Comparison of ENCODE assay signal across 24 mouse cellular contexts in the genomic region with DNA sequence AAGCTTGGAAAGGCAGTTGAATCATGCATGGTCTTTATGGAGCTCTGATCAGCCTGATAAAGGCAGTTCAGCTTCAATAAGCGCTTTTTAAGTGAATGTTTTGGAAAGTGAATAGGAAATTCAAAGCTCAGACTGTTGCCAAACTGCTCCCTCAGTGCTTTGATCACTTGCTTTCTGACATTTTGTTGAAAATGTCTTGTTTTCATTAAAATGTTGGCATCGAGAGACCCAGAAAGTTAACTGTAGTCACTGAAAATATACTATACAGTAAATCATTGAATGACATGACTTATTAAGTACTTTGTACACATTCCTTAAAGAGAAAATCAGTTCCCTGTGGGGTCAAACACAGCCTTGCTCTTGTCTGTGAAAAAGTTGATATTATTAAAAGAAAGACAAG.
DNase-seq lines count a peak whose midpoint lies in the region; ATAC-seq and TF ChIP-seq lines count a peak whose summit lies in the region.
"Had no signal": no experiment of that assay in that cellular context is flagged by ENCODE, and none has a peak within 500 bp of the region (broad histone marks: within the 10 kb centered on the region; RNA-seq: fewer than 3 reads in every experiment).

No protein-coding gene starts in this region.

- H3K4me2 ChIP-seq in embryonic facial prominence, embryonic 14.5 days (ENCODE audit: low read depth, low read length): no peak overlapping the region
- H3K4me2 ChIP-seq in lung, embryonic 14.5 days: no peak overlapping the region
- no peak overlapping the region for H3K4me2 ChIP-seq in midbrain, embryonic 16.5 days (ENCODE audit: low read length)
- no peak overlapping the region for H3K4me2 ChIP-seq in midbrain, embryonic 11.5 days
- H3K4me2 ChIP-seq in midbrain, postnatal 0 days (ENCODE audit: low read depth, low read length, poor library complexity, severe bottlenecking): no peak overlapping the region
- H3K4me2 ChIP-seq: forebrain, embryonic 13.5 days; heart, embryonic 11.5 days; hindbrain, embryonic 12.5 days; liver, embryonic 11.5 days had no signal

- H3K9ac ChIP-seq in embryonic facial prominence, embryonic 14.5 days (ENCODE audit: low read depth, low read length): no peak overlapping the region
- no peak overlapping the region for H3K9ac ChIP-seq in lung, embryonic 14.5 days
- no peak overlapping the region for H3K9ac ChIP-seq in midbrain, embryonic 16.5 days (ENCODE audit: low read depth, low read length)
- H3K9ac ChIP-seq in midbrain, embryonic 11.5 days (ENCODE audit: low read length): no peak overlapping the region
- H3K9ac ChIP-seq in midbrain, postnatal 0 days (replicated peaks; ENCODE audit: low read length, poor library complexity, severe bottlenecking): no peak overlapping the region
- H3K9ac ChIP-seq: forebrain, embryonic 13.5 days; hindbrain, embryonic 12.5 days had no signal

- no peaks in the 10 kb centered on the region for H3K4me1 ChIP-seq in embryonic facial prominence, embryonic 14.5 days (ENCODE audit: control insufficient read depth, insufficient read depth, low read length)
- no peaks in the 10 kb centered on the region for H3K4me1 ChIP-seq in embryonic facial prominence, embryonic 10.5 days
- H3K4me1 ChIP-seq in lung, embryonic 14.5 days (ENCODE audit: insufficient read depth): no peaks in the 10 kb centered on the region
- no peaks in the 10 kb centered on the region for H3K4me1 ChIP-seq in midbrain, embryonic 16.5 days (ENCODE audit: control insufficient read depth, insufficient read depth, low read length)
- H3K4me1 ChIP-seq in midbrain, embryonic 11.5 days (ENCODE audit: control insufficient read depth, insufficient read depth, low read length): no peaks in the 10 kb centered on the region
- no peaks in the 10 kb centered on the region for H3K4me1 ChIP-seq in midbrain, postnatal 0 days (ENCODE audit: insufficient read depth, low read length)
- H3K4me1 ChIP-seq: hindbrain, embryonic 12.5 days had no signal

- H3K4me3 ChIP-seq in embryonic facial prominence, embryonic 14.5 days (ENCODE audit: low read depth, low read length): no peak overlapping the region
- no peak overlapping the region for H3K4me3 ChIP-seq in embryonic facial prominence, embryonic 10.5 days
- H3K4me3 ChIP-seq in lung, embryonic 14.5 days (ENCODE audit: low read depth, low read length): no peak overlapping the region
- H3K4me3 ChIP-seq in midbrain, embryonic 16.5 days (ENCODE audit: low read depth, low read length): no peak overlapping the region
- no peak overlapping the region for H3K4me3 ChIP-seq in midbrain, embryonic 11.5 days (ENCODE audit: low read depth, low read length)
- no peak overlapping the region for H3K4me3 ChIP-seq in midbrain, postnatal 0 days (ENCODE audit: low read depth, low read length)
- H3K4me3 ChIP-seq: forebrain, embryonic 13.5 days; hindbrain, embryonic 12.5 days had no signal

- 23% methylated on average over 2 of the region's 2 CpGs for WGBS in embryonic facial prominence, embryonic 14.5 days
- 64% methylated on average over 2 of the region's 2 CpGs for WGBS in embryonic facial prominence, embryonic 10.5 days
- WGBS in lung, embryonic 14.5 days: 16% methylated on average over 2 of the region's 2 CpGs
- 48% methylated on average over 2 of the region's 2 CpGs for WGBS in midbrain, embryonic 16.5 days
- WGBS in midbrain, embryonic 11.5 days: 70% methylated on average over 2 of the region's 2 CpGs
- WGBS in midbrain, postnatal 0 days: 44% methylated on average over 2 of the region's 2 CpGs

- ATAC-seq in embryonic facial prominence, embryonic 14.5 days (ENCODE audit: low read depth): peak; percentile 26; the same call in 1 of the 2 replicates
- ATAC-seq in lung, embryonic 14.5 days (ENCODE audit: insufficient read depth): peak; percentile 90
- ATAC-seq in midbrain, embryonic 16.5 days: peak; percentile 60; the same call in 1 of the 2 replicates
- ATAC-seq in midbrain, embryonic 11.5 days (ENCODE audit: low FRiP score): no peak
- ATAC-seq in midbrain, postnatal 0 days (ENCODE audit: low FRiP score): no peak
- ATAC-seq: forebrain, embryonic 13.5 days; hindbrain, postnatal 0 days; intestine, embryonic 16.5 days had no signal

- DNase-seq in embryonic facial prominence, embryonic 14.5 days (ENCODE audit: low spot score): peak; percentile 77
- no peak for DNase-seq in embryonic facial prominence, embryonic 10.5 days (ENCODE audit: low spot score)
- peak; percentile 70 for DNase-seq in lung, embryonic 14.5 days
- no peak for DNase-seq in lung, postnatal 14 days
- DNase-seq in midbrain, embryonic 11.5 days (ENCODE audit: low spot score, missing footprints): no peak
- peak; percentile 15 for DNase-seq in midbrain, postnatal 0 days (ENCODE audit: low spot score)
- no peak for DNase-seq in spleen, postnatal 36 days (ENCODE audit: low spot score in 2 of 2)
- DNase-seq: adrenal gland, postnatal 10 days; cerebellum, adult 11-12 months; cerebellum, adult 9-11 months; gastrocnemius, postnatal 36 days; heart, adult 18-20 months; heart, postnatal 36 days; layer of hippocampus, postnatal 36 days; right cerebral cortex, postnatal 25 days; thymus, postnatal 14 days had no signal

- no peak for TF ChIP-seq CTCF in lung, embryonic 14.5 days (IDR thresholded peaks at IDR 0.05; ENCODE audit: low read depth)
- no peak for TF ChIP-seq CTCF in midbrain, postnatal 0 days (IDR thresholded peaks at IDR 0.05)

- no peak overlapping the region for H3K27ac ChIP-seq in embryonic facial prominence, embryonic 14.5 days (replicated peaks; ENCODE audit: low read depth, low read length)
- no peak overlapping the region for H3K27ac ChIP-seq in embryonic facial prominence, embryonic 10.5 days (replicated peaks)
- H3K27ac ChIP-seq in lung, embryonic 14.5 days (ENCODE audit: low read depth): no peak overlapping the region
- H3K27ac ChIP-seq in midbrain, embryonic 16.5 days (ENCODE audit: low read length): no peak overlapping the region
- no peak overlapping the region for H3K27ac ChIP-seq in midbrain, embryonic 11.5 days (ENCODE audit: low read depth, low read length)
- H3K27ac ChIP-seq in midbrain, postnatal 0 days (ENCODE audit: low read depth, low read length): no peak overlapping the region
- H3K27ac ChIP-seq: forebrain, embryonic 13.5 days; hindbrain, embryonic 12.5 days; hindbrain, postnatal 0 days had no signal

- H3K27me3 ChIP-seq in embryonic facial prominence, embryonic 14.5 days (replicated peaks; ENCODE audit: control insufficient read depth, insufficient read depth, low read length): no peaks in the 10 kb centered on the region
- no peaks in the 10 kb centered on the region for H3K27me3 ChIP-seq in embryonic facial prominence, embryonic 10.5 days (replicated peaks; ENCODE audit: low read depth, poor library complexity, severe bottlenecking)
- H3K27me3 ChIP-seq in lung, embryonic 14.5 days (ENCODE audit: insufficient read depth, low read length): no peaks in the 10 kb centered on the region
- no peaks in the 10 kb centered on the region for H3K27me3 ChIP-seq in midbrain, embryonic 16.5 days (ENCODE audit: control insufficient read depth, insufficient read depth, low read depth, low read length)
- H3K27me3 ChIP-seq in midbrain, embryonic 11.5 days (ENCODE audit: control insufficient read depth, insufficient read depth, low read length): no peaks in the 10 kb centered on the region
- H3K27me3 ChIP-seq in midbrain, postnatal 0 days (ENCODE audit: insufficient read depth, low read length): no peaks in the 10 kb centered on the region
- H3K27me3 ChIP-seq: forebrain, embryonic 13.5 days; hindbrain, embryonic 12.5 days had no signal

- H3K36me3 ChIP-seq in embryonic facial prominence, embryonic 14.5 days (ENCODE audit: control insufficient read depth, insufficient read depth, low read length): no peaks in the 10 kb centered on the region
- no peaks in the 10 kb centered on the region for H3K36me3 ChIP-seq in embryonic facial prominence, embryonic 10.5 days (replicated peaks)
- H3K36me3 ChIP-seq in lung, embryonic 14.5 days (ENCODE audit: insufficient read depth): no peaks in the 10 kb centered on the region
- H3K36me3 ChIP-seq in midbrain, embryonic 16.5 days (ENCODE audit: control insufficient read depth, insufficient read depth, low read length): no peaks in the 10 kb centered on the region
- H3K36me3 ChIP-seq in midbrain, embryonic 11.5 days (ENCODE audit: control insufficient read depth, insufficient read depth, low read length): no peaks in the 10 kb centered on the region
- no peaks in the 10 kb centered on the region for H3K36me3 ChIP-seq in midbrain, postnatal 0 days (ENCODE audit: insufficient read depth, low read length)
- H3K36me3 ChIP-seq: G1E; hindbrain, embryonic 12.5 days had no signal

- no peaks in the 10 kb centered on the region for H3K9me3 ChIP-seq in embryonic facial prominence, embryonic 14.5 days (ENCODE audit: control insufficient read depth, low read length)
- H3K9me3 ChIP-seq in embryonic facial prominence, embryonic 10.5 days: no peaks in the 10 kb centered on the region
- H3K9me3 ChIP-seq in lung, embryonic 14.5 days (ENCODE audit: low read depth, low read length): no peaks in the 10 kb centered on the region
- no peaks in the 10 kb centered on the region for H3K9me3 ChIP-seq in midbrain, embryonic 16.5 days (replicated peaks; ENCODE audit: control insufficient read depth, low read length, poor library complexity, severe bottlenecking)
- H3K9me3 ChIP-seq in midbrain, embryonic 11.5 days (ENCODE audit: control insufficient read depth, low read length): no peaks in the 10 kb centered on the region
- no peaks in the 10 kb centered on the region for H3K9me3 ChIP-seq in midbrain, postnatal 0 days (ENCODE audit: low read length)
- H3K9me3 ChIP-seq: forebrain, embryonic 13.5 days; hindbrain, embryonic 12.5 days had no signal

Comparison
In these comparisons a context has a peak if more than half of its experiments do, and no peak if none do; other contexts are left out.
1. ATAC-seq: peak in embryonic facial prominence, embryonic 14.5 days (single experiment), lung, embryonic 14.5 days (single experiment) and midbrain, embryonic 16.5 days (single experiment); none in midbrain, embryonic 11.5 days (single experiment) and midbrain, postnatal 0 days (single experiment).
2. DNase-seq: peak in embryonic facial prominence, embryonic 14.5 days (single experiment), lung, embryonic 14.5 days (single experiment) and midbrain, postnatal 0 days (single experiment); none in embryonic facial prominence, embryonic 10.5 days (single experiment), lung, postnatal 14 days (single experiment), midbrain, embryonic 11.5 days (single experiment) and spleen, postnatal 36 days (0 of 2).